Mouse (Mus musculus) megakaryocyte, embryonic 14.5 days (primary cell): Measurements from ENCODE around the gene Zcchc8. TPM values are rescaled to one million over a fixed set of nuclear protein-coding genes. Genes with fewer than 3 reads are reported as not detected.
A peak's percentile ranks its signal among the peaks of the same experiment; 100 is the strongest.

ENCODE experiments used
- H3K27me3 ChIP-seq: replicated peaks from 2 replicates; pipeline ENCODE3; 2012; ENCODE audit warnings: inconsistent platforms
- H3K36me3 ChIP-seq: replicated peaks from 2 replicates; pipeline ENCODE3; 2012; ENCODE audit warnings: low read length, inconsistent platforms, mixed read lengths
- H3K4me1 ChIP-seq: 2 replicates; pipeline ENCODE4 v1.6.1; 2012; ENCODE audit warnings: inconsistent platforms
- H3K4me3 ChIP-seq: replicated peaks from 2 replicates; pipeline ENCODE3; 2012; ENCODE audit warnings: moderate library complexity, mild to moderate bottlenecking, inconsistent platforms
- H3K9me3 ChIP-seq: 2 replicates; pipeline ENCODE4 v1.6.1; 2012; ENCODE audit warnings: inconsistent platforms
- FLI1 ChIP-seq: IDR thresholded peaks from 2 replicates; pipeline ENCODE4 v1.6.1; 2012; ENCODE audit warnings: low read length, inconsistent platforms, mixed read lengths
- GATA1 ChIP-seq: IDR thresholded peaks from 3 replicates; pipeline ENCODE4 v1.6.1; 2012; ENCODE audit warnings: mixed read lengths, low read length, inconsistent platforms, borderline replicate concordance
- polyA plus RNA-seq: library from polyadenylated mRNA; stranded (reverse); fragments of >175 nt; gene quantifications from 2 replicates; pipeline ENCODE4 v1.2.3, GENCODE M21; 2012; ENCODE audit warnings: low replicate concordance; ENCODE audit not compliant: insufficient read depth

The Zcchc8 gene
- polyA plus RNA-seq, 1 experiment, result 24.3 TPM

- peaks cover 36% of the 10 kb centered on the region for H3K4me1 ChIP-seq
- H3K4me3 ChIP-seq, result peak overlapping the region; percentile 87
Measured at GRCm38 (mm10) chr5:123669991-123670799, 50.7 kb downstream of the Zcchc8 start.

GRCm38 (mm10) chr5:123667915-123668314 is 53.0 kb downstream of the Zcchc8 start:
- Histone ChIP-seq H3K4me1 (peaks cover 35% of the 10 kb centered on the region), H3K9me3 (no peaks in the 10 kb centered on the region), H3K27me3 (no peaks in the 10 kb centered on the region), H3K4me3 (no peak overlapping the region), H3K36me3 (no peaks in the 10 kb centered on the region)
- TF ChIP-seq GATA1 (no peak), FLI1 (no peak)

More at GRCm38 (mm10) chr5:123669991-123670799, 50.7 kb downstream of the Zcchc8 start:
- H3K9me3 ChIP-seq, result no peaks in the 10 kb centered on the region
- TF ChIP-seq GATA1, result no peak
- TF ChIP-seq FLI1, result no peak
- H3K36me3 ChIP-seq, result no peaks in the 10 kb centered on the region
- H3K27me3 ChIP-seq, result no peaks in the 10 kb centered on the region

DNA sequence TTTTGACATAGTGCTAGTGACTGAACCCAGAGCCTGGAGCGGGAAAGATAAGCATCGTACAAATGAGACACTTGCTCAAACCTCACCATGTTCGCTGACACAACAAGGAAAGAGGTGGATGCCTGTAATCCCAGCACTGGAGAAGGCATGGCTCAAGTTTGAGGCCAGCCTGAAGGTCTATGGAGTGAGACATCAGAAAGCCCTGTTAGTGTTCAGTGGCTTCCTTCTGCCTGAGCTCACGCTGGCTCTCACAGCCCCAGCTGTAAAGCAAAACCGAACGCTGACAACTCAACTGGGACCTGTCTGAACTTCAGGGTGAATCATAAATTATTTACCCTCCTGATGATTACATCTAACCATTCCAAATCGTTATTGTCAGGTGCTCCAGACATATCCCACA is 54.9 kb downstream of the Zcchc8 start:
- Histone ChIP-seq H3K4me1 (peaks cover 48% of the 10 kb centered on the region), H3K36me3 (no peaks in the 10 kb centered on the region), H3K27me3 (no peaks in the 10 kb centered on the region), H3K9me3 (no peaks in the 10 kb centered on the region), H3K4me3 (no peak overlapping the region)
- no peak for TF ChIP-seq GATA1
- no peak for TF ChIP-seq FLI1

DNA sequence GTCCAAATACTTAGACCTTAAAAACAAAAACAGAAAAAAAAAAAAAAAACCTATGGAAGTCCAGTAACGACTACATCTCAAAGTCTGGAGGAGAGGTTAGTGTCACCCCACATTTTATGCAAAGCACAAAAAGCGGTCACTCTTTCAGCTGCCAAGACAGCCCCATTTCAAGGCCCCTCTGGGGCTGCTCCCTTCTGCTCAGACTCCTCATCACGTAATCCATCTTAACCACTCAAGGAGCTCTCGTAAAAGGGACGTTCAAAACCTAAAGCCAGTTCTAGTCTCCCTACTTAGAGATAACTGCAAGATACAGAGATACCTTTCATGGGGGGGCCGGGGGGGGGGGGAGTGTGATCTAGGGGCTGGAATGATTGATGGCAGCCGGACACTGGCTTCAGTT is 56.6 kb downstream of the Zcchc8 start:
- Histone ChIP-seq H3K27me3 (no peaks in the 10 kb centered on the region), H3K4me3 (no peak overlapping the region), H3K9me3 (no peaks in the 10 kb centered on the region), H3K36me3 (no peaks in the 10 kb centered on the region), H3K4me1 (peaks cover 50% of the 10 kb centered on the region)
- no peak for TF ChIP-seq GATA1
- no peak for TF ChIP-seq FLI1

- TF ChIP-seq GATA1 (no peak), FLI1 (no peak)
- peaks cover 52% of the 10 kb centered on the region for H3K4me1 ChIP-seq
Measured at GRCm38 (mm10) chr5:123662059-123662458, 58.8 kb downstream of the Zcchc8 start.

DNA sequence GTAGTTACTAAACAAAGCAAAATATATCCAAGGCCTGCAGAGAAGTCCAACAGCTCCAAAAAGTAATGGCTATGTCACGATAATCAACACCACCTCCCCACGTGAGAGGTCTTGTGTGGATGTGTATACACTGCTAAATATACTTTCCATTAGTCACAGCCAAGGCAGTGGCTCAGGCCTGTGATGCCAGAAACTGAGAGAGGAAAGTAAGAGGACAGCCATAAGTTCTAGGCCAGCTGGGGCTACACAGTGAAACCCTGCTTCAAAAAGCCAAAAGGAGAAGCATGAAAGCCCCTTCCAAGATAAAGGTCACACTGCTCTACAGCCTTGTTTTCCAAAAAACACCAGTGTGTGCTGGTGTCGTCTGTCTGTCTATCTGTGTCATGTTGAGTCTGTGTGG is 59.3 kb downstream of the Zcchc8 start:
- no peaks in the 10 kb centered on the region for H3K27me3 ChIP-seq
- H3K36me3 ChIP-seq, result no peaks in the 10 kb centered on the region
- peaks cover 52% of the 10 kb centered on the region for H3K4me1 ChIP-seq
- TF ChIP-seq FLI1 (no peak), GATA1 (no peak)
- no peaks in the 10 kb centered on the region for H3K9me3 ChIP-seq
- peak overlapping the region; percentile 86 for H3K4me3 ChIP-seq

More at GRCm38 (mm10) chr5:123662059-123662458, 58.8 kb downstream of the Zcchc8 start:
- Histone ChIP-seq H3K27me3 (no peaks in the 10 kb centered on the region), H3K4me3 (peak overlapping the region; percentile 86), H3K9me3 (no peaks in the 10 kb centered on the region), H3K36me3 (no peaks in the 10 kb centered on the region)

DNA sequence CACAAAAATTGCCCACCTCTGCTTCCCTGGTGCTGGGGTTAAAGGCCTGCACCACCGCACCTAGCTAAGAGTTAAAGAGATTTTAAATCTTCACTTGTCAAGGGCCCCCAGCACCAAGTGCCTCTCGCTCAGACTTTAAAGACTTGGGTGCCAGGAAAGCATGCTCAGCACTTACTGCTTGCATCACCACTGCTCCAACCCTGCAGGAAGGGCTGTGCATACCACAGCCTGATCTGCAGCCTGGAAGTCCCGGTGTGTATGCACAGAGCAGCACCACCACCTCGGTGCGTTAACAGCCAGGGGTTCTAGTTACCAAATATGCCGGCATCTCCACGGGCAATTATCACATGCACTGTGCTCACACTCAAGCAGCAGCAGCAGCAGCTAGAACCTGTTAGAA is 63.2 kb downstream of the Zcchc8 start:
- Histone ChIP-seq H3K4me1 (peaks cover 61% of the 10 kb centered on the region), H3K9me3 (no peaks in the 10 kb centered on the region), H3K36me3 (peaks cover 8% of the 10 kb centered on the region), H3K4me3 (peak overlapping the region; percentile 34), H3K27me3 (no peaks in the 10 kb centered on the region)
- TF ChIP-seq GATA1 (no peak), FLI1 (no peak)

- peaks cover 8% of the 10 kb centered on the region for H3K36me3 ChIP-seq
- no peak for TF ChIP-seq FLI1
- TF ChIP-seq GATA1, result no peak
- H3K4me3 ChIP-seq, result peak overlapping the region; percentile 48
- no peaks in the 10 kb centered on the region for H3K27me3 ChIP-seq
- H3K9me3 ChIP-seq, result no peaks in the 10 kb centered on the region
- peaks cover 41% of the 10 kb centered on the region for H3K4me1 ChIP-seq
Measured at GRCm38 (mm10) chr5:123654937-123655336, 66.0 kb downstream of the Zcchc8 start.

DNA sequence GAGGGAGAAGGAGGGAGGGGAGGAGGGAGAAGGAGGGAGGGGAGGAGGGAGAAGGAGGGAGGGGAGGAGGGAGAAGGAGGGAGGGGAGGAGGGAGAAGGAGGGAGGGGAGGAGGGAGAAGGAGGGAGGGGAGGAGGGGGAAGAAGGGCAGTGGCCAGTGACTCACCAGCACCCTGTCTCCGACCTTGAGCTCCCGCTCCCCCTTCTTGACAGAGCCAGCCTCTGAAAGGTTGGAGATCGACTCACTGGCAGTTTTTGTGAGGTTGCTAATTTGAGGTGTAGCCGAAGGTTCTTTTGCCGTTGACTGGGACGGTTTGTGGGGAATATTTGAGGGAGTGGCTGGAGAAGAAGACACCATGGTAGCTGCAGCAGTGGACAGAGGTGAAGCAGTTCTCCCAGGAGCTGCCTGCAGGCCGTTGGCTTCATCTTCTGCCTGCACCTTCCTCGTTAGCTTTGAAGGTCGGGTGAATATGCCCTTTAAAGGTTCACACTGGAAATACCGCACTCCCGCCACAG is 67.6 kb downstream of the Zcchc8 start:
- Histone ChIP-seq H3K9me3 (no peaks in the 10 kb centered on the region), H3K4me3 (no peak overlapping the region), H3K36me3 (peaks cover 12% of the 10 kb centered on the region), H3K4me1 (peaks cover 36% of the 10 kb centered on the region), H3K27me3 (no peaks in the 10 kb centered on the region)
- TF ChIP-seq GATA1, result no peak
- TF ChIP-seq FLI1, result no peak

GRCm38 (mm10) chr5:123650825-123651224 is 70.1 kb downstream of the Zcchc8 start:
- H3K4me3 ChIP-seq, result no peak overlapping the region
- peaks cover 29% of the 10 kb centered on the region for H3K36me3 ChIP-seq
- TF ChIP-seq GATA1 (no peak), FLI1 (no peak)

More at GRCm38 (mm10) chr5:123650825-123651224, 70.1 kb downstream of the Zcchc8 start:
- Histone ChIP-seq H3K9me3 (no peaks in the 10 kb centered on the region), H3K27me3 (no peaks in the 10 kb centered on the region), H3K4me1 (peaks cover 24% of the 10 kb centered on the region)

Other genes with a start within 250 kb of the Zcchc8 start
- not detected in 2 replicates for gene Lrrc43, start 231.8 kb downstream of the Zcchc8 start, polyA plus RNA-seq
- not detected in 2 replicates for gene Il31, start 231.6 kb downstream of the Zcchc8 start, polyA plus RNA-seq
- not detected in 2 replicates for gene B3gnt4, start 210.6 kb downstream of the Zcchc8 start, polyA plus RNA-seq
- 7.4 TPM in 1 of 2 replicates, not detected in the other for gene Diablo, start 196.9 kb downstream of the Zcchc8 start, polyA plus RNA-seq
- not detected in 2 replicates for gene Gm49027, start 195.6 kb downstream of the Zcchc8 start, polyA plus RNA-seq
- gene Vps33a, start 148.1 kb downstream of the Zcchc8 start, polyA plus RNA-seq, result 4.6 TPM in 1 of 2 replicates, not detected in the other
- 3.7 TPM in 1 of 2 replicates, not detected in the other for gene Clip1, start 36.5 kb downstream of the Zcchc8 start, polyA plus RNA-seq
- 15.1 TPM in 1 of 2 replicates, not detected in the other for gene Rsrc2, start 28.3 kb upstream of the Zcchc8 start, polyA plus RNA-seq
- 0.78 TPM in 1 of 2 replicates, not detected in the other for gene Kntc1, start 28.6 kb upstream of the Zcchc8 start, polyA plus RNA-seq
- gene Hcar2, start 144.4 kb upstream of the Zcchc8 start, polyA plus RNA-seq, result not detected in 2 replicates
- gene Hcar1, start 158.9 kb upstream of the Zcchc8 start, polyA plus RNA-seq, result 0.50 TPM in 1 of 2 replicates, not detected in the other
- 3.0 and 91.3 TPM in 2 replicates for gene Denr, start 186.1 kb upstream of the Zcchc8 start, polyA plus RNA-seq
- gene Gm43518, start 206.3 kb upstream of the Zcchc8 start, polyA plus RNA-seq, result not detected in 2 replicates
- 2.1 TPM in 1 of 2 replicates, not detected in the other for gene Ccdc62, start 209.6 kb upstream of the Zcchc8 start, polyA plus RNA-seq